Mouse (Mus musculus): ENCODE results near the gene Bfsp2. TPM values are rescaled to one million over a fixed set of nuclear protein-coding genes. Genes with fewer than 3 reads are reported as not detected.

Bfsp2 gene
- polyA plus RNA-seq, 1 experiment = not detected

DNA sequence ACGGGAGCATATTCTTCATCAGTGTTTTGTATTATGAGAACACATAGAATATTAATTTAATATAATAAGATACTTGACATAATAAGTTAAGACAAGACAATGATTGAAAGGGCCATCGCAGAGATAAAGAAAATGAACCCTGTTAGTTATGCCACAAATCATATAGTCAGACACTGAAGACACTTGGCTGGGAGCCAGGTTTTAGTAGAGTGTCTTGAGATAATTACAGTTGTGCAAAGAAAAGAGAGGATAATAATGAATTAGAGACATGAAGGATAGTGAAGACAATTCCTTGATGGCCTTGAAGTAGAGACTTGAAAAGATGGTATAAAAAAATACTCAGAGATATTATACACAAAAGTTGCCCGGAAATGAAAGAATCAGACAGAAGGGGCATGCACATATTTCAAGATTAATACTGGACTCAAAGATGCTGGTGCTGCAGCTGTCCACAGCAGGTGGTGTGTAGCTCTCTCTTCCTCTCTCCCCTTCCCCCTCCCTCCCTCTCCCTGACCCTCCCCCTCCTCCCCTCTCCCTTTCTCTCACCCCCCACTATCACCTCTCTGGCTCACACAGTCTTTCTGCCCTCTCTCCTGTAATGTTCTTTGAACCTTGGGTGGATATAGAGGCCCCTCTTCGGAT, 72.0 kb downstream of the Bfsp2 start:
- no peak overlapping the region for H3K4me3 ChIP-seq (ENCODE audit: insufficient read depth, low read depth, low read length)
- H3K27ac ChIP-seq (ENCODE audit: insufficient read depth, low read depth, low read length) = no peak overlapping the region
- 30% methylated on average over 4 of the region's 4 CpGs for WGBS
- no peak for TF ChIP-seq CTCF (IDR thresholded peaks at IDR 0.05; ENCODE audit: insufficient read depth, low read depth, low read length)
- no peak for TF ChIP-seq POLR2A (IDR thresholded peaks at IDR 0.05; ENCODE audit: insufficient read depth, low read depth, low read length)
- peaks cover 5% of the 10 kb centered on the region; the same call in 1 of the 2 replicates for H3K4me1 ChIP-seq (ENCODE audit: control insufficient read depth, insufficient read depth, low read length)

GRCm38 (mm10) chr9:103403331-103403973, 76.8 kb downstream of the Bfsp2 start:
- WGBS = 67% methylated on average over 4 of the region's 4 CpGs
- H3K4me3 ChIP-seq (ENCODE audit: insufficient read depth, low read depth, low read length) = no peak overlapping the region
- peaks cover 2% of the 10 kb centered on the region for H3K4me1 ChIP-seq (ENCODE audit: control insufficient read depth, insufficient read depth, low read length)
- TF ChIP-seq CTCF (IDR thresholded peaks at IDR 0.05; ENCODE audit: insufficient read depth, low read depth, low read length) = no peak
- TF ChIP-seq POLR2A (IDR thresholded peaks at IDR 0.05; ENCODE audit: insufficient read depth, low read depth, low read length) = no peak
- no peak overlapping the region for H3K27ac ChIP-seq (ENCODE audit: insufficient read depth, low read depth, low read length)

DNA sequence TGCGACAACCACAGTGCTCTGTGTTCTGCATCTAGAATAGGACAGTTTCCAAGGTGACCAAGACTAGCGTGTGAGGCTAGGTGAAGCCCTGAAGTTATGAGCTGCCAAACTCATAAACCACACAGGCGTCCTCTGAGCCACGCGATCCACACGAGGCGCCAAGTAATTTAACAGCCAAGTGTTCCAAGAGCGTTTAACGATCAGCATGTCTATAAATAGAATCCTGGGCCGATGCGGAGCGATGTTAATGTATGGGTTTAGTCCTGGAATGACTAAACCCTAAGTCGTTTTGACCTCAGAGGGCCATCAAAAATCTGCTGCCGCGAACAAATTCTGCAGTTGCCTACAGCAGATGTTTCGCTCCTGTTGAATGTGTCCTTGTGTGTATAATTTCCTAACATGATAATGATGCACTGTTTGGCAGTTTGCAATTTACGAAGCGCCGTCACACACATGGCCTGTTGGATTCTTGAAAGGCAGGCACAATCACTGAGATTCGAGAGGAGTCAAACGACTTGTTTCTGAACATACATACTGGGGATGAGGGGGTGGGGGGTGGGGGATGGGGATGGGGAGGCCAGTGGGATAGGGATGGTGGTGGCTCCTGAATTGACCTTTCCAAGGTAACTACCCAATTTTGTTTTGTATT, 81.6 kb downstream of the Bfsp2 start:
- no peak overlapping the region for H3K27ac ChIP-seq (ENCODE audit: insufficient read depth, low read depth, low read length)
- 27% methylated on average over 21 of the region's 21 CpGs for WGBS
- TF ChIP-seq CTCF (IDR thresholded peaks at IDR 0.05; ENCODE audit: insufficient read depth, low read depth, low read length) (no peak), POLR2A (IDR thresholded peaks at IDR 0.05; ENCODE audit: insufficient read depth, low read depth, low read length) (no peak)
- H3K4me1 ChIP-seq (ENCODE audit: control insufficient read depth, insufficient read depth, low read length) = peaks cover 2% of the 10 kb centered on the region; the same call in 1 of the 2 replicates
- no peak overlapping the region for H3K4me3 ChIP-seq (ENCODE audit: insufficient read depth, low read depth, low read length)

DNA sequence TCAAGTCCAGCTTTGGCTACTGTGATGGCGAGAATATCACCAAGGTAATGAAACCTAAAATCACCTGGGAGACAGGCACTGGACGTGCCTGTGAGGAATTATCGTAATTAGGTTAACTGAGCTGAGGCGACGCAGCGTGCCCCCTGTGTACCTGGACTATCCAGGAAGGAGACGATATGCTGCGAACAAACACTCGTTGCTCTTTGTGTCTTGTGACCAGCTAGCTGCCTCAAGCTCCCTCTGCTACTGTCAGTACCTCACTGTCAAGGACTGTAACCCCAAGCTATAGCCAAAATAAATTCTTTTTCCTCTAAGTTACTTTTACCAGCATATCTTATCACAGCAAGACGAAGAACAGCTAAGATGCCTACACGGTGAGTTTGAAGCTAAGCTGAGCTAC, 87.0 kb downstream of the Bfsp2 start:
- H3K4me3 ChIP-seq (ENCODE audit: insufficient read depth, low read depth, low read length) = no peak overlapping the region
- H3K27ac ChIP-seq (ENCODE audit: insufficient read depth, low read depth, low read length) = no peak overlapping the region
- no peak for TF ChIP-seq POLR2A (IDR thresholded peaks at IDR 0.05; ENCODE audit: insufficient read depth, low read depth, low read length)
- TF ChIP-seq CTCF (IDR thresholded peaks at IDR 0.05; ENCODE audit: insufficient read depth, low read depth, low read length) = no peak
- no peaks in the 10 kb centered on the region for H3K4me1 ChIP-seq (ENCODE audit: control insufficient read depth, insufficient read depth, low read length)
- 94% methylated on average over 11 of the region's 11 CpGs for WGBS

DNA sequence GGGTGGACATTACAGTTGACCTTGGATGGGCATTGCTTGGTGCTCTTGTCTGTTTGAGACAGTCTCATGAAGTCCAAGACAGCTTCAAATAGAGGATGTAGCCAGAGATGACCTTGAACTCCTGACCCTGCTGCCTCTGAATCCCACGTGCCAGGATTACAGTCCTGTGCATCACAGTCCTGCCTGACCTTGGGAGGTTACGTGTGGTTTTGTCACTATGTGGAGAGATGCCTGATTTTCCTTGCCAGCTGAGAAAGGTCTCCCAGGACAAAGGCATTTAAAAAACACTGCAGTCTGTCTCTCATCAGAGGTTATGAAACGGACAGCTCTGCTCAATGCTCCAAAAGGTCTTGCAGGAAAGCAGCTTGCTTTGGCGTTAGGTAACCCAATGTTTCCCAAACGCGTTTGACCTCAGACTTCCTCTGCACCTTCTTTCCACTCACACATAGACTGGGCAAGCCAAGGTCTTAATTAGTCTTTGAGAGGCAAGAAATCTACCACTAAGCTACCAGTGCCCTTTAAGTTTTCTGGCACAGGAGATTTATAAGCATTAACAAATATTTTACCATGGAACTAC, 88.3 kb downstream of the Bfsp2 start:
- Histone ChIP-seq H3K4me1 (ENCODE audit: control insufficient read depth, insufficient read depth, low read length) (peaks cover 6% of the 10 kb centered on the region; the same call in 1 of the 2 replicates), H3K27ac (ENCODE audit: insufficient read depth, low read depth, low read length) (no peak overlapping the region), H3K4me3 (ENCODE audit: insufficient read depth, low read depth, low read length) (no peak overlapping the region)
- 88% methylated on average over 6 of the region's 6 CpGs for whole genome bisulfite sequencing
- TF ChIP-seq CTCF (IDR thresholded peaks at IDR 0.05; ENCODE audit: insufficient read depth, low read depth, low read length) (no peak), POLR2A (IDR thresholded peaks at IDR 0.05; ENCODE audit: insufficient read depth, low read depth, low read length) (no peak)

DNA sequence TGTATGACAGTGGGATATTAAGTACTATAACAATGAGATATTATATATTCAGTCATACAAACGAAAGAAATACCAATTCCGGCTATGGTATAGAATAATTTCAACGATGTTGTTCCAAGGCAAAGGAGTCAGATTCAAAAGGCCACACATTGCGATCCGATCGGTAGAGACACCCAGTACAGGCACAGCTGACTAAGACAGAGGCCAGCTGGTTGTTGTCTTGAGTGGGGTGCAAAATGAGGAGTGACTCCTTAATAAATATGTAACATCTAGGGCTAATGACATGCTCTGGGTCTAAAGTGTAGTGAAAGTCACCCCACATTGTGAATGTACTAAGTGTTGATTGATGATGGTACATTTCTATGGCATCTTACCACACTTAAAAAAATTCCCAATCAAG, 91.0 kb downstream of the Bfsp2 start:
- WGBS = 89% methylated on average over 6 of the region's 6 CpGs
- TF ChIP-seq POLR2A (IDR thresholded peaks at IDR 0.05; ENCODE audit: insufficient read depth, low read depth, low read length) (no peak), CTCF (IDR thresholded peaks at IDR 0.05; ENCODE audit: insufficient read depth, low read depth, low read length) (no peak)
- Histone ChIP-seq H3K4me3 (ENCODE audit: insufficient read depth, low read depth, low read length) (no peak overlapping the region), H3K4me1 (ENCODE audit: control insufficient read depth, insufficient read depth, low read length) (peaks cover 6% of the 10 kb centered on the region; the same call in 1 of the 2 replicates), H3K27ac (ENCODE audit: insufficient read depth, low read depth, low read length) (no peak overlapping the region)

- no peak for TF ChIP-seq CTCF (IDR thresholded peaks at IDR 0.05; ENCODE audit: insufficient read depth, low read depth, low read length)
- no peak for TF ChIP-seq POLR2A (IDR thresholded peaks at IDR 0.05; ENCODE audit: insufficient read depth, low read depth, low read length)
- 52% methylated on average over 10 of the region's 10 CpGs for WGBS
Measured at GRCm38 (mm10) chr9:103387011-103387653, 93.1 kb downstream of the Bfsp2 start.

DNA sequence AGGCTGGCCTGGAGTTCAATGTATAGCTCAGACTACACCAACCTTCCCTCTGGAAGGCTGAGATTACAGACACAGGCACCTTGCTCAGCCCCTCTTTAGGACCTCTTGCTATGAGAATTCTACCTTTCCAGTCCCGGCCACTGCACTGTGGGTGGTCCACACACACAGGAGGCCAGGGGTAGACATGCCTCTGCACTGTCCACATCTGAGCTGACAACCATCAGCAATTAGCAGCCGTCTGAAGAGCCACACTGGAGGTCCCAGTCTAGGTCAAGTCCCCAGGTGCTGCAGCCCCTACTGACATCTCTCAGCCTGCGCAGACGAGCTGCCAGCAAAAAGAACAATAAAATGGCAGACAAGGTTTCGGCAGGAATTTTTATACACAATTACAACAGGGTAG, 93.6 kb downstream of the Bfsp2 start:
- no peak overlapping the region for H3K27ac ChIP-seq (ENCODE audit: insufficient read depth, low read depth, low read length)
- TF ChIP-seq POLR2A (IDR thresholded peaks at IDR 0.05; ENCODE audit: insufficient read depth, low read depth, low read length) (no peak), CTCF (IDR thresholded peaks at IDR 0.05; ENCODE audit: insufficient read depth, low read depth, low read length) (no peak)
- WGBS = 71% methylated on average over 5 of the region's 5 CpGs

More at GRCm38 (mm10) chr9:103387011-103387653, 93.1 kb downstream of the Bfsp2 start:
- Histone ChIP-seq H3K4me3 (ENCODE audit: insufficient read depth, low read depth, low read length) (no peak overlapping the region), H3K4me1 (ENCODE audit: control insufficient read depth, insufficient read depth, low read length) (peaks cover 8% of the 10 kb centered on the region), H3K27ac (ENCODE audit: insufficient read depth, low read depth, low read length) (no peak overlapping the region)

More for the DNA sequence above, 93.6 kb downstream of the Bfsp2 start:
- H3K4me3 ChIP-seq (ENCODE audit: insufficient read depth, low read depth, low read length) = no peak overlapping the region
- H3K4me1 ChIP-seq (ENCODE audit: control insufficient read depth, insufficient read depth, low read length) = peaks cover 8% of the 10 kb centered on the region
